Mouse (Mus musculus) kidney, adult 2 months (tissue): ENCODE measurements around the gene Fam161a.

Source experiments
- CTCF ChIP-seq: fragments of 200-500 bp; conservative IDR thresholded peaks from 2 replicates; pipeline ENCODE4 v1.5.1; 2011; ENCODE audit warnings: low read depth, mild to moderate bottlenecking, control low read depth, low read length, moderate library complexity, mixed read lengths; ENCODE audit not compliant: insufficient read depth, insufficient read length
- POLR2A ChIP-seq: fragments of 200-500 bp; IDR thresholded peaks from one replicate; pipeline ENCODE4 v1.6.1; 2011; ENCODE audit warnings: low read depth, low read length, control low read depth

DNA sequence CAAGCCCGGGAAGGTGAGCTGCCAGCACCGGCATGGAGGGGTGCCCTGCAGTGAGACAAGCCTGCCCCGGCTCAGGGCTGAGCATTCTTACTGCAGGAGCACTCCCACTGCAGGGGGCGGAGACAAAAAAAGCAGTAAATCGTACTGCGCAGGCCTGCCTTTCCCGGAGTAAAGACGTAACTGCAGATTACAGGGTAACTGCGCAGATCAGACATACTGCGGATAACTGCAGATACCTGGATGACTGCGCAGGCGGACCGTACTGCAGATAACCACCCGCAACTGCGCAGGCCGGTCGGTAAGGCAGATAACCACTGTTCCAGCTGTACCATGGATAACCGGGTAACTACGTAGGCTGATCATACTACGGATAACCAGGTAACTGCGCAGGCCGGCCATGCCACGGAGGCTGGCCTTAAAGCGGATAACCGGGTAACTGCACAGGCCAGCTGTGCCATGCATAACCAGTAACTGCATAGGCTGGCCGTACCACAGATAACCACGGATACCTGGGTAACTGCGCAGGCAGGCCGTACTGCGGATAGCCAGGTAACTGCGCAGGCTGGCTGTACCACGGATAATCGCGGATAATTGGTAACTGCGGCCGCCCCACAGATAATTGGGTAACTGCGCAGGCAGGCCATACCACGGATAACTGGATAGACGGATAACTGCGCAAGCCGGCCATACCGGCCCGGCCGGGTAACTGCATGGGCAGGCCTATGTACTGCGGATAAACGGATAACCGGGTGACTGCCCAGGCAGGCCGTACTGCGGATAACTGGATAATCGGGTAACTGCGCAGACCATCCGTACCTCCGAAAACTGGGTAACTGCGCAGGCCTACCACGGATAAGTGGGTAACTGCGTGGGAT, 35.3 kb upstream of the Fam161a start, which contains the start of gene Zrsr1:
- no peak for TF ChIP-seq CTCF
- TF ChIP-seq POLR2A: peak; percentile 87
